Mouse (Mus musculus) lung, embryonic 16.5 days (tissue): ENCODE results near the gene Fam240a. TPM values are rescaled to one million over a fixed set of nuclear protein-coding genes. Genes with fewer than 3 reads are reported as not detected.
A peak's percentile ranks its signal among the peaks of the same experiment; 100 is the strongest.

Experiments
- ATAC-seq: fragments of 200-750 bp; cut with Nextera tagmentation; 2 replicates; pipeline ENCODE4 v1.8.0; 2017; ENCODE audit warnings: low read depth, mild to moderate bottlenecking, moderate library complexity
- H3K27ac ChIP-seq: fragments of 300-500 bp; sonication (generic); 2 replicates; pipeline ENCODE4 v1.5.1; 2014; ENCODE audit warnings: mild to moderate bottlenecking, control low read depth, low read length
- H3K27me3 ChIP-seq: fragments of 300-500 bp; sonication (generic); 2 replicates; pipeline ENCODE4 v1.6.1; 2014; ENCODE audit warnings: low read depth, low read length, mixed read lengths; ENCODE audit not compliant: control insufficient read depth, insufficient read depth
- H3K36me3 ChIP-seq: fragments of 300-500 bp; sonication (generic); 2 replicates; pipeline ENCODE4 v1.6.1; 2014; ENCODE audit warnings: low read length; ENCODE audit not compliant: control insufficient read depth, insufficient read depth
- H3K4me1 ChIP-seq: fragments of 300-500 bp; sonication (generic); replicated peaks from 2 replicates; pipeline ENCODE4 v1.6.1; 2014; ENCODE audit warnings: low read length, mixed read lengths; ENCODE audit not compliant: control insufficient read depth, insufficient read depth
- H3K4me2 ChIP-seq: fragments of 300-500 bp; sonication (generic); 2 replicates; pipeline ENCODE4 v1.6.1; 2014; ENCODE audit warnings: low read depth, low read length, control low read depth
- H3K4me3 ChIP-seq: fragments of 300-500 bp; sonication (generic); 2 replicates; pipeline ENCODE4 v1.5.1; 2014; ENCODE audit warnings: mild to moderate bottlenecking, low read length, control low read depth
- H3K9ac ChIP-seq: fragments of 300-500 bp; sonication (generic); 2 replicates; pipeline ENCODE4 v1.6.1; 2014; ENCODE audit warnings: low read length, control low read depth
- H3K9me3 ChIP-seq: fragments of 300-500 bp; sonication (generic); 2 replicates; pipeline ENCODE4 v1.6.1; 2016; ENCODE audit warnings: low read length; ENCODE audit not compliant: control insufficient read depth
- WGBS: fragments of 180-500 bp; shearing (Covaris S2); extraction: QIAGEN DNeasy Blood & Tissue Kit; methylation state at CpG from one replicate; pipeline ENCODE4 v1.1.7; 2014; 5-methylcytosine and 5-hydroxymethylcytosine counted together
- polyA plus RNA-seq: library from polyadenylated mRNA; unstranded; fragments of >200 nt; fragmentation: Nextera tagmentation; extraction: Ambion mirVana; gene quantifications from 2 replicates; pipeline ENCODE4 v1.2.1, GENCODE M21; 2015

Gene Fam240a
- polyA plus RNA-seq, 1 experiment from 2014 or later: not detected

DNA sequence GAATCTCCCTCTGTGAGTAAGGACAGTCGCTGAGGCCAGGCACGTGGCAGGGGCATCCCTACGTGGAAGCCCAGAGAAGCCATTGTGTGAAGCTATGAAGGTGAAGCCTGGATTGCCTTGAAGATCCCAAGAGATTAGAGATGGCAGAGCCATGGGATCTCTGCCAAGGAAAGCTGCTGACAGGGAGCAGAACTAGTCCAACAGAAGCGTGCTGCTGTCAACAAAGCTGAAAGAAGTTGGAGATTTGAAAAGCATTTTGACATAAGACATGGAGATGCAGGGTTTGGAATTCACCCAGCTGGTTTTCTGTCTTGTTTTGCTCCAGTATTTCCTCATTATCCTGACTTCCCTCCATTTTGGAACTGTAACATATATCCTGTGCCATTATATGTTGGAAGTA, 14.4 kb downstream of the Fam240a start:
- Histone ChIP-seq H3K27me3 (no peaks in the 10 kb centered on the region), H3K4me2 (no peak overlapping the region), H3K4me1 (0 out of 2 replicates have a peak, but pooled peaks cover 3% of the 10 kb centered on the region), H3K4me3 (no peak overlapping the region), H3K27ac (no peak overlapping the region), H3K36me3 (peaks cover 5% of the 10 kb centered on the region; the same call in 1 of the 2 replicates), H3K9me3 (no peaks in the 10 kb centered on the region), H3K9ac (no peak overlapping the region)
- 73% methylated on average over 4 of the region's 4 CpGs for WGBS
- no peak for ATAC-seq

DNA sequence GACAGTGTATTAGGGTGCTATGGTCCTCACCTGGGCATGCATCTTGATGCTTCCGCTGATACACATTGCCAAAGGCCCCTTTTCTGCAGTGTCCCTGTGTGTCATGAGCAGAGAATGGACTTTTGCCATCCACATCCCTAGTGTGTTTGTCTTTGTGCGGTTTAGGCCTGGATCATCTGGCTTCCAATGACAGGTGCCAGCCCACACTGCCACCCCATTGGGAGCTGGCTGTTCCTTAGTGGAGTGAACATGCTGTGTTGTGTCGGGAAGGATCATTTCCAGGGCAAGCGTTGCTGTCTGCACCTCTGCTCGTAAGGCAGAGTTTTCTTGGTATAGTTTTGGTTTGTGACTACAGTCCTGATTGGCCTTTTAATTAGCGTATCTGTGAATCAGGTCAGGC, 15.5 kb downstream of the Fam240a start:
- ATAC-seq: no peak

DNA sequence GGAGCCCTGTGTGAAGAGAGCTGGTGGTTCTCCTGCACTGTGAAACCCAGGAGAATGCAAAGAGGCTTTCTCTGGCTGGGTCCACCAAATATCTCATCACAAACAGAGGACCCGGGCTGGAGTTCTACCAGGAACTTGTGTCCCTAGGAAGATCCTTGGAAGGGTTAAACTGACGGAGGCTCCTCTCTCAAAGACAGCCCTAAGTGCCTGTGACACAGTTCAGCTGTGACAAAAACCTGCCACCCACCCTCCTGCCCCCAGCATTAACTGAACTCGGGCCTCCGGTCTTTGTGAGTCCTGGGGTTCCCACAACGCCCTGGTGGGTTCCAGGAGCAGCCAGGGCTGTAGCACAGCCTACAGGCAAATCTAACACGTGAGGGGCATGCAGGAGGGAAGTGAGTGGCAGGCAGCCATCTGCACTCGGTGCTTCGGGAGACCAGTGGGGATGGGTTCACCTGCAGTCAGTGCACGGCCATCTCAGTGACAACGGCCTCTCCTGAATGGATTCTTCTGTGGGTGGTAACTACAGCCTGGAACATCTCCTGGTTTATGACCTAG, 17.1 kb downstream of the Fam240a start:
- Histone ChIP-seq H3K9me3 (no peaks in the 10 kb centered on the region), H3K27ac (no peak overlapping the region), H3K4me2 (no peak overlapping the region), H3K4me3 (no peak overlapping the region), H3K36me3 (peaks cover 5% of the 10 kb centered on the region; the same call in 1 of the 2 replicates), H3K4me1 (peaks cover 3% of the 10 kb centered on the region; the same call in 1 of the 2 replicates), H3K9ac (no peak overlapping the region), H3K27me3 (no peaks in the 10 kb centered on the region)
- WGBS: 37% methylated on average over 10 of the region's 10 CpGs
- no peak for ATAC-seq

More for the DNA sequence above, 15.5 kb downstream of the Fam240a start:
- no peak overlapping the region for H3K9ac ChIP-seq
- no peak overlapping the region for H3K4me3 ChIP-seq
- WGBS: 85% methylated on average over 6 of the region's 6 CpGs
- H3K27ac ChIP-seq: no peak overlapping the region
- peaks cover 3% of the 10 kb centered on the region; the same call in 1 of the 2 replicates for H3K4me1 ChIP-seq
- peaks cover 5% of the 10 kb centered on the region; the same call in 1 of the 2 replicates for H3K36me3 ChIP-seq
- H3K4me2 ChIP-seq: no peak overlapping the region
- H3K9me3 ChIP-seq: no peaks in the 10 kb centered on the region
- no peaks in the 10 kb centered on the region for H3K27me3 ChIP-seq

DNA sequence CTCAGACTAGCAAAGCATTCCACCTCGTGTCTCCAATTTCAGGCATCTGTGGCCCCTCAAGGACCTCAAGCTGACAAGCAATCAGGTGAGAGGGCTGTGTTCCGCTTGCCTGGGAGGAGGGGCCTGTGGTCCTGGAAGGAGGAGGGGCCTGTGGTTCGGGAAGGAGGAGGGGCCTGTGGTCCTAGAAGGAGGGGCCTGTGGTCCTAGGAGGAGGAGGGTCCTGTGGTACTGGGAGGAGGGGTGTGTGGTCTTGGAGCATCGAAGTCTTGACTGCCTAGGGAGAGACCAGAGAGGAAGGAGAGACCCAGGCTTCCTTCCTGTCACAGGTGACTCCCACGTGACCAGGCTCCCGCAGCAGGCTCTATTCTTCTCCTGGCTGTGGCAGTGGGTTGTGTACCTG, 20.1 kb downstream of the Fam240a start:
- H3K27ac ChIP-seq: no peak overlapping the region
- H3K9me3 ChIP-seq: no peaks in the 10 kb centered on the region
- H3K4me3 ChIP-seq: no peak overlapping the region
- peak overlapping the region; percentile 7; the same call in 1 of the 2 replicates for H3K4me2 ChIP-seq
- peak; percentile 27; the same call in 1 of the 2 replicates for ATAC-seq
- 9% methylated on average over 6 of the region's 6 CpGs for WGBS
- peaks cover 8% of the 10 kb centered on the region for H3K36me3 ChIP-seq
- H3K4me1 ChIP-seq: peaks cover 3% of the 10 kb centered on the region; the same call in 1 of the 2 replicates
- H3K9ac ChIP-seq: no peak overlapping the region
- H3K27me3 ChIP-seq: no peaks in the 10 kb centered on the region

- ATAC-seq: no peak
- WGBS: 15% methylated on average over 7 of the region's 7 CpGs
- no peak overlapping the region for H3K4me2 ChIP-seq
- H3K27ac ChIP-seq: no peak overlapping the region
- H3K27me3 ChIP-seq: no peaks in the 10 kb centered on the region
- H3K4me3 ChIP-seq: no peak overlapping the region
- H3K9ac ChIP-seq: no peak overlapping the region
- peaks cover 3% of the 10 kb centered on the region; the same call in 1 of the 2 replicates for H3K4me1 ChIP-seq
- peaks cover 8% of the 10 kb centered on the region for H3K36me3 ChIP-seq
- H3K9me3 ChIP-seq: no peaks in the 10 kb centered on the region
Measured at GRCm38 (mm10) chr9:110895994-110896393, 20.7 kb downstream of the Fam240a start.

GRCm38 (mm10) chr9:110895507-110895906, 21.2 kb downstream of the Fam240a start:
- Histone ChIP-seq H3K4me1 (peaks cover 3% of the 10 kb centered on the region; the same call in 1 of the 2 replicates), H3K9me3 (no peaks in the 10 kb centered on the region), H3K4me3 (no peak overlapping the region), H3K4me2 (no peak overlapping the region), H3K27ac (no peak overlapping the region), H3K9ac (no peak overlapping the region), H3K27me3 (no peaks in the 10 kb centered on the region), H3K36me3 (peaks cover 8% of the 10 kb centered on the region)
- ATAC-seq: no peak
- 52% methylated on average over 5 of the region's 5 CpGs for WGBS

- Histone ChIP-seq H3K36me3 (peaks cover 3% of the 10 kb centered on the region; the same call in 1 of the 2 replicates), H3K27me3 (no peaks in the 10 kb centered on the region), H3K4me2 (no peak overlapping the region), H3K27ac (no peak overlapping the region), H3K9ac (no peak overlapping the region), H3K9me3 (no peaks in the 10 kb centered on the region), H3K4me1 (no peaks in the 10 kb centered on the region; the same call in 1 of the 2 replicates), H3K4me3 (no peak overlapping the region)
- ATAC-seq: no peak
- 71% methylated on average over 10 of the region's 10 CpGs for WGBS
Measured at GRCm38 (mm10) chr9:110893429-110893828, 23.2 kb downstream of the Fam240a start.

DNA sequence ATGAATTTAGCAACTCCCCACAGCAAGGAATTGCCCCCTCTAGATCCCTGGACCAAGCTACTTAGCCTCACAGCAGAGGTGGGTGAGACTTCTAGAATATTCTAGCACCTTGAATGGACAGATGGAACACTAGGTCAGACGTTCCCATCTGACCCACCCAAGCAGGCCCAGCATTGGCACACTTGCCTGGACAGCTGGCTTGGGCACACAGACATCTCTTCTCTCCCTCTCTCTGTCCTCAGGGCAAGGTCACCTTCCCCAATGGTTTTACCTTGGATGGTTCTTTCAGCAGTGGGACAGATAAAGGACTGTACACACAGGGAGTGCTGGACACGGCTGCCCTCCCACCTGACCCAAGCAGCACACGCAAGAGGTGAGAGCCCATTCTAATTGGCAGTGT, 24.1 kb downstream of the Fam240a start:
- Histone ChIP-seq H3K27ac (no peak overlapping the region), H3K4me1 (no peaks in the 10 kb centered on the region; the same call in 1 of the 2 replicates), H3K4me2 (no peak overlapping the region), H3K27me3 (no peaks in the 10 kb centered on the region), H3K36me3 (peaks cover 3% of the 10 kb centered on the region; the same call in 1 of the 2 replicates), H3K9ac (no peak overlapping the region), H3K9me3 (no peaks in the 10 kb centered on the region), H3K4me3 (no peak overlapping the region)
- no peak for ATAC-seq
- 80% methylated on average over 3 of the region's 3 CpGs for WGBS

DNA sequence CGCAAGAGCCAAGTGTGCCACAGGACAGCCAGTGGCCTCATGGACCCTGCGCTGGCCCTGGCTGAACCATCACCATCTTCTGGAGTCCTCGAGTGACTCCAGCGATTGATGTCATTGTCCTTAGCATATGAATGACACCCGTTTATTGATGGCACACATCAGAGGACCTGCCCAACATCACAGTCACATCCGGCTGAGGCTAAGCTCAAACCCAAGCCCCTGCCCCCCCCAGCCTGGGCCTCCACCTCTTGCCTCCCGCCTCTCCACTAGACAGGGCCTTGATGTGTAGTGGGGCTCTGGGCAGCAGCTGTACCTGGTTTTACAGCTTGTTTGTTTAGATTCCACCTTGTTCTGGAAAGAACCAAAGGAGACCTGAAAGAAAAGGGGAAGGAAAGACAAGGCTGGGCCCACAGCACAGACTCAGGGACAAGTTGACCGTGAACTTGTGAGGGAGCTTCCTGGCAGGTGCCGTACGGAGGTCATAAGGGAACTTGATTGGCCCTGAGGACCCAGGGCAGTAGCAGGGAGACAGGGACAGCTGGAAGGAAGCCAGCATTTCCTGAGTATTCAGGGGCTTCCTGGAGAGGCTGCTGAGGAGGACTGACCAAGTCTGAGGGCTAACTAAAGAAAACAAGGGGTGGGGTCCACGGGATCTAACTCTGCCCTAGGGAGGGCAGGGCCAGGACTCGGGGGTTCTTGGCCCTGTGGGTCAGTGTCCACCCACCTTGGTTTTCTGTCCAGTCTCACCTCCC, 25.4 kb downstream of the Fam240a start:
- Histone ChIP-seq H3K4me1 (no peaks in the 10 kb centered on the region; the same call in 1 of the 2 replicates), H3K9me3 (no peaks in the 10 kb centered on the region), H3K4me2 (no peak overlapping the region), H3K9ac (no peak overlapping the region), H3K4me3 (no peak overlapping the region), H3K27me3 (no peaks in the 10 kb centered on the region), H3K36me3 (peaks cover 3% of the 10 kb centered on the region; the same call in 1 of the 2 replicates), H3K27ac (no peak overlapping the region)
- 68% methylated on average over 12 of the region's 12 CpGs for WGBS
- no peak for ATAC-seq
